Mouse (Mus musculus) intestine, embryonic 15.5 days (tissue): ENCODE results near the gene Psme1. TPM values are rescaled to one million over a fixed set of nuclear protein-coding genes. Genes with fewer than 3 reads are reported as not detected.

Experiments
- ATAC-seq: fragments of 200-750 bp; cut with Nextera tagmentation; 2 replicates; pipeline ENCODE4 v1.8.0; 2017; ENCODE audit warnings: moderate TSS enrichment, moderate library complexity
- H3K27ac ChIP-seq: fragments of 300-500 bp; sonication (generic); 2 replicates; pipeline ENCODE4 v1.5.1; 2015; ENCODE audit warnings: mild to moderate bottlenecking, inconsistent platforms
- H3K27me3 ChIP-seq: fragments of 300-500 bp; sonication (generic); replicated peaks from 2 replicates; pipeline ENCODE4 v1.6.1; 2015; ENCODE audit warnings: inconsistent platforms
- H3K36me3 ChIP-seq: fragments of 300-500 bp; sonication (generic); 2 replicates; pipeline ENCODE4 v1.6.1; 2015; ENCODE audit warnings: inconsistent platforms
- H3K4me1 ChIP-seq: fragments of 300-500 bp; sonication (generic); replicated peaks from 2 replicates; pipeline ENCODE4 v1.6.1; 2015; ENCODE audit warnings: inconsistent platforms
- H3K4me2 ChIP-seq: fragments of 300-500 bp; sonication (generic); replicated peaks from 2 replicates; pipeline ENCODE4 v1.6.1; 2015; ENCODE audit warnings: mild to moderate bottlenecking, inconsistent platforms
- H3K4me3 ChIP-seq: fragments of 300-500 bp; sonication (generic); replicated peaks from 2 replicates; pipeline ENCODE4 v1.5.1; 2015; ENCODE audit warnings: inconsistent platforms
- H3K9ac ChIP-seq: fragments of 300-500 bp; sonication (generic); 2 replicates; pipeline ENCODE4 v1.6.1; 2015; ENCODE audit warnings: inconsistent platforms
- H3K9me3 ChIP-seq: fragments of 300-500 bp; sonication (generic); 2 replicates; pipeline ENCODE4 v1.6.1; 2016; ENCODE audit warnings: inconsistent platforms
- WGBS: fragments of 180-500 bp; shearing (Covaris S2); methylation state at CpG from one replicate; pipeline ENCODE4 v1.1.7; 2015; 5-methylcytosine and 5-hydroxymethylcytosine counted together
- polyA plus RNA-seq: library from polyadenylated mRNA; unstranded; fragments of >200 nt; fragmentation: Nextera tagmentation; extraction: Ambion mirVana; gene quantifications from 2 replicates; pipeline ENCODE4 v1.2.1, GENCODE M21; 2015

Psme1 gene
- polyA plus RNA-seq, 1 experiment from 2014 or later = 197 TPM

DNA sequence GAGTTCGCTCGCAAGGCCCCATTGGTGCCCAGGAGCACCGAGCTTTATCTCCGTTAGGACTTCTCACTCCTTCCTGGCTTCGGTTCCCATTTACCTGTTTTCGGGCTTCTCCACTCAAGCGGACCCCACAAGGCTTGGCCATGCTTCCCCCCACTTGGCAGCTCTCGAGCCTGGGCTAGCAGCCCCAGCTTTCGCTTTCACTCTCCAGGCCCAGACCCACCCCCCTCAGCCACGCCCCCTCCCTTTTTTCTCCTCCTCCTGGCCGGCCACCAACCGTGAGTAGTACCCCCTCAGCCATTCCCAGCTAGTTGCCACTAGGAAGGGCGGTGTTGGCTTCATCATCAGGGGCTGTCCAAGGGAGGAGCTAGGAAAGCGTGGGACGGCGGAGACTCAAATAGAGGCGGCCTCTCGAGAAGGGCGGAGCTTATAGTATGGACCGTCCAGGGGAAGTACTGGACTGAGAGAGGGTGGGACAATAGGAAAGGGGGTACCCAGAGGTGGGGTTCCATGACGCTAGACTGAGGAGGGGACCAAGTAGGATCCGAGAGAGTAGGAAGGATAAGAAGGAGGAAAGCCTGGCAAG is 12.9 kb downstream of the Psme1 start, which contains the start of gene Psme2:
TSS of gene Psme2 (minus strand) at position 366 of the 583 bp plus-strand sequence.
- Histone ChIP-seq H3K4me3 (peak within 1 kb of the TSS; percentile 90), H3K27me3 (no peaks in the 10 kb centered on the region), H3K9me3 (no peaks in the 10 kb centered on the region), H3K9ac (peak within 1 kb of the TSS; percentile 91), H3K4me2 (peak within 1 kb of the TSS; percentile 85), H3K4me1 (peaks cover 20% of the 10 kb centered on the region), H3K36me3 (peaks cover 12% of the 10 kb centered on the region), H3K27ac (peak within 1 kb of the TSS; percentile 98)
- WGBS = under 1% methylated on average over 22 of the region's 22 CpGs
- ATAC-seq = peak; percentile 96

DNA sequence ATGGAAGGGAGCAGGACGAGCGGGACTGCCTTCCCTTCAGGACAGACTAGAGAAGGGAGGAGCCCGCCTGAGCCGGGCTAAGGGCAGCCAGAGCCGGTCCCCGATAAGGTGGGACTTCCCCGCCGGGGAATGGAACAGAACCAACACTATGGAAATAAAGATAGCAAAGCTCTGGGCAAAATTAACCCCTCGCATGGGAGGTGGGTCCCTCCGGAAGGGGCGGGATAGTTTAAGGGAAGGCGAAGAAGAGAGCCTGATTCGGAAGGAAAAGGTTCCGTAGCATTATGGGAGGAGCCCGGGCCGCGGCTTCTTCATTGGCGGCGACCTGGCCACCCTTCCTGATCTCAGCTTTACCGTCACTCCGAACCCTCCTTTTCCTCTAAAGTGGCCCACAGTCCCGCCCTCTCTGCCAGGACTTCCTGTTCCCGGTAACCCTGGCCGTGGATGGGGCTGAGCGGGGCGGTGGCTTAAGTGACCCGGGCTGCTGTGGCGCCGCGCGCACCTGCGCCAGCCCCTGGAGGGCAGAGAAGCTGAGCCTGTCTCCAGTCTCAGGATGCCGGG is 13.5 kb downstream of the Psme1 start, which contains the start of gene Rnf31:
TSS of gene Rnf31 (plus strand) at position 378 of the 561 bp plus-strand sequence.
- peak; percentile 92 for ATAC-seq
- Histone ChIP-seq H3K4me1 (peaks cover 20% of the 10 kb centered on the region), H3K27ac (peak within 1 kb of the TSS; percentile 98), H3K36me3 (peaks cover 18% of the 10 kb centered on the region), H3K9ac (peak within 1 kb of the TSS; percentile 91), H3K4me3 (peak within 1 kb of the TSS; percentile 90), H3K9me3 (no peaks in the 10 kb centered on the region), H3K4me2 (peak within 1 kb of the TSS; percentile 85), H3K27me3 (no peaks in the 10 kb centered on the region)
- WGBS = under 1% methylated on average over 33 of the region's 33 CpGs

DNA sequence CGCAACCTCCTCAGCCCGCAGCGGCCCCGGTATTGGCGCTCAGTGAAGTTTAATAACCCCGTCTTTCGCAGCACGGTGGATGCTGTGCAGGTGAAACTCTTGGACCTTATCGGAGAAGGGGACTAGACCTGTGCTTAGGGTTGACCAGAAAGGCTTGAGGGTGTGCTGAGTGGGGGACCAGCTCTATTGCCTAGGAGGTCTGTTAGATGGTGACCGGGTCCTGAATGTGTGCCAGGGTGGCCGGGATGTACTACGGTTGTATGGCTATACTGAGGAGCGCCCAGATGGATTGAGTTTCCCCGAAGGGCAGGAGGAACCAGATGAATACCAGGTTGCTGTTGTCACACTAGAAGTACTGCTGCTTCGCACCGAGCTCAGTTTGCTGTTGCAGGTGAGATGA is 14.3 kb downstream of the Psme1 start:
- 5% methylated on average over 16 of the region's 16 CpGs for WGBS
- Histone ChIP-seq H3K4me2 (peak overlapping the region; percentile 85), H3K9me3 (no peaks in the 10 kb centered on the region)

DNA sequence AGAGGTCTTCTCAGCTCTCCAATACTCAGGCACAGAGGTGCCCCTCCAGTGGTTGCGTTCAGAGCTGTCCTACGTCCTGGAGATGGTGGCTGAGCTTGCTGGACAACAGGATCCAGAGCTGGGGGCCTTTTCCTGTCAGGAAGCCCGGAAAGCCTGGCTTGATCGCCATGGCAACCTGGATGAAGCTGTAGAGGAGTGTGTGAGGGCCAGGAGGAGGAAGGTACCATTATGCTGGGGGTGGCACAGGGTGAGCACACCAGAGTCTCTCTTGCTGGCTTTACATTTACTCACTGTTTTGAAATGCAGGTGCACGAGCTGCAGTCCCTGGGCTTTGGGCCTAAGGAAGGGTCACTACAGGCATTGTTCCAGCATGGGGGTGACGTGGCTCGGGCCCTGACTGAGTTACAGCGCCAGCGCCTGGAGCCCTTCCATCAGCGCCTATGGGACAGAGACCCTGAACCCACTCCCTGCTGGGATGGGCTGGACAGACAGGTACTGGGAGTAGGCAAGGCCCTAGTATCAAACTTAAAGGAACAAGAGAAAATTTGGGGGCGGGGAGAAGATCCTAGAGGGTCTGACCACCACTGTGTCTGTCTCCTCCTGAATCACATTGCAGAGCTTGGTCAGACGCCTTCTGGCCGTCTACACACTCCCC is 18.2 kb downstream of the Psme1 start:
- WGBS = 80% methylated on average over 13 of the region's 13 CpGs
- Histone ChIP-seq H3K27me3 (no peaks in the 10 kb centered on the region), H3K9me3 (no peaks in the 10 kb centered on the region), H3K4me3 (no peak overlapping the region), H3K4me2 (no peak overlapping the region), H3K4me1 (peaks cover 9% of the 10 kb centered on the region), H3K9ac (no peak overlapping the region), H3K36me3 (peaks cover 50% of the 10 kb centered on the region), H3K27ac (no peak overlapping the region; the same call in 1 of the 2 replicates)
- no peak for ATAC-seq

More for the DNA sequence above, 14.3 kb downstream of the Psme1 start:
- no peaks in the 10 kb centered on the region for H3K27me3 ChIP-seq
- no peak for ATAC-seq
- peaks cover 20% of the 10 kb centered on the region for H3K4me1 ChIP-seq
- H3K36me3 ChIP-seq = peaks cover 24% of the 10 kb centered on the region
- H3K4me3 ChIP-seq = peak overlapping the region; percentile 90
- H3K27ac ChIP-seq = peak overlapping the region; percentile 98
- peak overlapping the region; percentile 91 for H3K9ac ChIP-seq

DNA sequence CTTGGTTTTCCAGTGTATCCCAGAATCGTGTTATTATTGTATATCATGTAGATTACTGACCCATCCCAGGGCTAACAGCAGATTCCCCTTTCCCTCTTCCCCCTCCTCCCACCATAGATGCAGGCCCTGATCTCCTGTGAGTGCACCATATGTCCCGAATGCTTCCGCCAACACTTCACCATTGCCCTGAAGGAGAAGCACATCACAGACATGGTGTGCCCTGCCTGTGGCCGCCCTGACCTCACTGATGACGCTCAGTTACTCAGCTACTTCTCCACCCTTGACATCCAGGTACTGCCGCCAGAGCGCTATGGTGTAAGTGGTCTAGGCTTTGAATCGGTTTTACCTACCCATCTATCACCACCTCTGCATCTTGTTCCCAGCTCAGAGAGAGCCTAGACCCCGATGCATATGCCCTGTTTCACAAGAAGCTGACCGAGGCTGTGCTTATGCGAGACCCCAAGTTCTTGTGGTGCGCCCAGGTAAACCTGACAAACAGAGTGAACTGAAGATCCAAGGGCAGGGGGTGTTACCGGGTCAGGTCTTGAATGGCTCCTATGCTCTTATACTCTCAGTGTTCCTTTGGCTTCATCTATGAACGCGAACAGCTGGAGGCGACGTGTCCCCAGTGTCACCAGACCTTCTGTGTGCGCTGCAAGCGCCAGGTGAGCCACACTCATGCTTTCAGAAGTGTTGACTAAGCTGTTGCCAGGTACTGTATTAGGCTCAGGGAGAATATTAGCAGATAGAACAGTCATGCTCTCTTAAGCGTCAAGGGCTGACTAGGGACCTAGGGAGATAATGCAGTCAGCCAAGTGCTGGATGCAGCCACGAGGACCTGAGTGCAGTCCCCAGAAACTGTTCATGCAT is 20.8 kb downstream of the Psme1 start:
- Histone ChIP-seq H3K9me3 (no peaks in the 10 kb centered on the region), H3K9ac (no peak overlapping the region), H3K4me2 (no peak overlapping the region), H3K4me1 (0 out of 2 replicates have a peak, but pooled peaks cover 5% of the 10 kb centered on the region), H3K27ac (no peak overlapping the region), H3K36me3 (peaks cover 59% of the 10 kb centered on the region), H3K4me3 (no peak overlapping the region), H3K27me3 (no peaks in the 10 kb centered on the region)
- ATAC-seq = no peak
- 94% methylated on average over 21 of the region's 21 CpGs for WGBS

DNA sequence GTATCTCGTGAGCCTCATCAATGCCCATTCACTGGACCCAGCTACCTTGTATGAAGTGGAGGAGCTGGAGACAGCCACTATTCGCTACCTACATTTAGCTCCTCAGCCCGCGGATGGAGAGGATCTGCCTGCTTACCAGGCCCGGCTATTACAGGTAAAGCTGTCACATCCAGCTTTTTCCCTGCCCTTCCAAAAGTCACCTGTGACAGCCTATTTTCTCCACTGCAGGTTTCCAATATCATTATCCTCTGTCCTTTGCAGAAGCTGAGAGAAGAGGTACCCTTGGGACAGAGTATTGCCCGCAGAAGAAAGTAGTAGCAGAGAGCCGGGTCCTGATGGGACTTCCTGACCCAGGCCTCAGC is 25.3 kb downstream of the Psme1 start, which contains the start of gene Irf9:
TSS of gene Irf9 (plus strand) at position 301 of the 362 bp plus-strand sequence.
- 80% methylated on average over 7 of the region's 7 CpGs for WGBS

DNA sequence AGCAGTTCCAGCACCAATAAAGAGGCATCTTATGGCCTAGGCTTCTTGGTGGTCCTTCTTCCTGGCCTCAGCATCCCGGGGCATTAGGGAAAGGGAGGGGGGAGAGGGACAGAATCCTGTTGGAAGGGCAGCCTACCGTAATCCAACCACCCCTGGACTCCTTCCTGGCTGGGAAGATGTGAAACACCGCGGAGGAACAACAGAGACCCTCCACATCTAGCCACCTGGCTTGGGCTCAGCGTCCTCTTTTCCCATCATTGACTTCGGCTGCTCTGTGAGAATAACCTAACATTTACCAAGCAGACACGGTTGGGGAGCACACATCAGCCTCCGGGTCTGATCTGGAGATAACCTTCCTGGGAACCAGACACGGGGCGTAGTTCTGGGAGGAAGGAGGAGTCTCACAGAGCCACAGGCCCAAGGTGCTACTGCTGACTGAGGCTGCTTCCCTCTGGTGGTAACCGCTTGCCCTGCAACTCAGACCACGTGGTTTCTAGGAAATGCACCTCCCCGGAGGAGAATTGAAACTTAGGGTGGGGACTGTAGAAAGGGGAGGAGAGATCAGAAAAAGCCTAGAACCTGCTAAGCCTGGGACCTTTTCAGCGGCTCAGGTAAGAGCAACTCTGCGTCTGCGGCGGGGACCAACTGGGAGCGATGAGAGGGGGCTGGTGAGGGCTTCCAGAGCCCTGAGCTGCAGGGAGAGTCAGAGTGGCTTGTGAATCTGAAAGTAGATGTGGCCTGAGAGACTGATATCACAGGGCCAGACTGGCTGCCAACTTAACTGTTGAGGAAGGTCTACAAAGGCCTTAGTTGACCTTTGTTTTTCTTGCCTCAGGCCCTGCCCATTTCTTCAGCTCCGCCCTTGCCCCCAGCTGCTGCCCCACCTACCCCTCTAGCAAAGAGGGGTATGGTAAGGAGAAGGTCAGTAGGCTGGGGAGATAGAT is 26.0 kb downstream of the Psme1 start:
- ATAC-seq = peak; percentile 97

More for the DNA sequence above, 25.3 kb downstream of the Psme1 start, which contains the start of gene Irf9:
- Histone ChIP-seq H3K4me3 (peak within 1 kb of the TSS; percentile 39), H3K4me1 (0 out of 2 replicates have a peak, but pooled peaks cover 10% of the 10 kb centered on the region), H3K27me3 (no peaks in the 10 kb centered on the region), H3K36me3 (peaks cover 49% of the 10 kb centered on the region), H3K4me2 (peak within 1 kb of the TSS; percentile 74), H3K9me3 (no peaks in the 10 kb centered on the region), H3K9ac (peak within 1 kb of the TSS; percentile 56), H3K27ac (peak within 1 kb of the TSS; percentile 82)
- ATAC-seq = no peak

DNA sequence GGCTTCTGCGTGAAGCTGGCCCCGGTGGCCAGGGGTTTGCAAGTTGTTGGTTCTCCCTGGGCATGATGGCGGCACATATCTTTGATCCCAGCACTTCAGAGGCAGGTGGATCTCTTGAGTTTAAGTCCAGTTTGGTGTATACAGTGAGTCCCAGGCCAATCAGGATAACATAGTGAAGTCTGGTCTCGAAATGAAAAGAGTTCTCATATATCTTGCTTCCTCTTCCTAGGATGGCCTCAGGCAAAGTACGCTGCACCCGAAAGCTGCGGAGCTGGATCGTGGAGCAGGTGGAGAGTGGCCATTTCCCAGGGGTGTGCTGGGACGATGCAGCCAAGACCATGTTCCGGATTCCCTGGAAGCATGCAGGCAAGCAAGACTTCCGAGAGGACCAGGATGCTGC is 26.9 kb downstream of the Psme1 start:
- Histone ChIP-seq H3K36me3 (peaks cover 33% of the 10 kb centered on the region), H3K27ac (peak overlapping the region; percentile 82; the same call in 1 of the 2 replicates), H3K27me3 (no peaks in the 10 kb centered on the region), H3K4me1 (0 out of 2 replicates have a peak, but pooled peaks cover 10% of the 10 kb centered on the region), H3K9me3 (no peaks in the 10 kb centered on the region), H3K4me3 (no peak overlapping the region), H3K4me2 (peak overlapping the region; percentile 74; the same call in 1 of the 2 replicates), H3K9ac (no peak overlapping the region)
- 90% methylated on average over 11 of the region's 11 CpGs for WGBS
- no peak for ATAC-seq

More for the DNA sequence above, 26.0 kb downstream of the Psme1 start:
- H3K4me3 ChIP-seq = peak overlapping the region; percentile 39
- H3K9ac ChIP-seq = peak overlapping the region; percentile 56
- H3K27ac ChIP-seq = peak overlapping the region; percentile 82
- WGBS = 12% methylated on average over 19 of the region's 19 CpGs
- H3K27me3 ChIP-seq = no peaks in the 10 kb centered on the region
- H3K36me3 ChIP-seq = peaks cover 43% of the 10 kb centered on the region
- H3K4me2 ChIP-seq = peak overlapping the region; percentile 74
- 0 out of 2 replicates have a peak, but pooled peaks cover 10% of the 10 kb centered on the region for H3K4me1 ChIP-seq
- H3K9me3 ChIP-seq = no peaks in the 10 kb centered on the region

DNA sequence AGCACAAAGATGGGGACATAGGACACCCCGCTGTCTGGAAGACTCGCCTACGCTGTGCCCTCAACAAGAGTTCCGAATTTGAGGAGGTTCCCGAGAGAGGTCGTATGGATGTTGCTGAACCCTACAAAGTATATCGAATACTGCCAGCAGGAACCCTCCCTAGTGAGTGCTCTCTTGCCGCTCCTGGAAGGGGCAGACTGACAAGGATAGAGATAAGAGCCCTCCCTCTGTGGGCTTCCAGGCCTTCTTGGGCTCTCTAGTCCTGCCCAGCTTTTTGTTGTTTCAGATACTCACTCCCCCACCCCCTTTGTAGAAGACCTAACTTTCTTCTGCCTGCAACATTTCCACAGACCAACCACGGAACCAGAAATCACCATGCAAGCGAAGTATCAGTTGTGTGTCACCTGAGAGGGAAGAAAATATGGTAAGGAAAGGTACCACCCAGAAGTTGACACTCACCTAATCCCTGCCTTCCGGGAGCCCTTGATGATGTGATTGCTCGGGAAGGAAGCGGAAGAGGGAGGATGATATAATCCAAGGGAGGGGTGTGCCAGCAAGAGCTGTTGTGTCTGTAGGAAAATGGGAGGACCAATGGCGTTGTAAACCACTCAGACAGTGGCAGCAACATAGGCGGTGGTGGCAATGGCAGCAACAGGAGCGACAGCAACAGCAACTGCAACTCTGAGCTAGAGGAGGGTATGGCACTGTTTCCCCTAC is 28.0 kb downstream of the Psme1 start:
- no peak overlapping the region for H3K4me3 ChIP-seq
- H3K27me3 ChIP-seq = no peaks in the 10 kb centered on the region
- no peak overlapping the region for H3K4me2 ChIP-seq
- ATAC-seq = no peak
- no peak overlapping the region for H3K9ac ChIP-seq
- H3K4me1 ChIP-seq = 0 out of 2 replicates have a peak, but pooled peaks cover 10% of the 10 kb centered on the region
- peaks cover 28% of the 10 kb centered on the region for H3K36me3 ChIP-seq
- H3K27ac ChIP-seq = no peak overlapping the region
- no peaks in the 10 kb centered on the region for H3K9me3 ChIP-seq
- 94% methylated on average over 16 of the region's 16 CpGs for WGBS

DNA sequence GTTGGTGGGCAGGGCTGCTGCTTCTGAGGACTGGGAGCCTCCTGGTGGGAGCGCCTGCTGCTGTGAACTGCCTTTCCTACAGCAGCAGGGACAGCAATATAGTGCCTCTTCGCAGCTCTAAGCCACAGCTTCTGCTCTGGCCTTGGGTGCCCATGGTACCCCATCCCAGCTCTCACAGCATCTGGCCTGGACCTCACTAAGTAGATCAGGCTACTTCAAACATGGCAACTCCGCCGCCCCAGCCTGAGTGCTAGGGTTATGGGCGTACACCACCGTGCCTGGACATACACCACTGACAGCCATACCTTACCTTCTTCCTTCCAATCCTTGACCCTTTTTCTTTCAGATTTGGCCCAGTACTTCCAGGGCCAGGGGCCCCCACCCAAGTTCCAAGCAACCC is 30.4 kb downstream of the Psme1 start:
- H3K9me3 ChIP-seq = no peaks in the 10 kb centered on the region
- H3K4me3 ChIP-seq = no peak overlapping the region
- H3K27ac ChIP-seq = no peak overlapping the region
- ATAC-seq = no peak
- H3K27me3 ChIP-seq = no peaks in the 10 kb centered on the region
- 91% methylated on average over 6 of the region's 6 CpGs for WGBS
- 0 out of 2 replicates have a peak, but pooled peaks cover 16% of the 10 kb centered on the region for H3K36me3 ChIP-seq
- H3K4me2 ChIP-seq = no peak overlapping the region
- H3K9ac ChIP-seq = no peak overlapping the region
- H3K4me1 ChIP-seq = 0 out of 2 replicates have a peak, but pooled peaks cover 8% of the 10 kb centered on the region
